Mouse (Mus musculus) megakaryocyte, adult 5-6 weeks (primary cell): Measurements from ENCODE around the gene Qars. TPM values are rescaled to one million over a fixed set of nuclear protein-coding genes. Genes with fewer than 3 reads are reported as not detected.

Experiments used
- ATAC-seq: 2 replicates; pipeline ENCODE4 v1.8.0; 2016; ENCODE audit warnings: mild to moderate bottlenecking, inconsistent platforms; ENCODE audit not compliant: poor library complexity, severe bottlenecking
- total RNA-seq, 2 experiments: library from RNA; stranded (forward) in 1 of 2; stranded (reverse) in 1 of 2; fragments of 153-499, 151-499 nt in 1 of 2; fragments of 221-1000, 200-1000 nt in 1 of 2; gene quantifications; 2 replicates each; pipeline versions ENCODE4 v1.2.3 to v1.2.4; 2015 to 2017

Gene Qars
- total RNA-seq, 2 experiments from 2014 or later: 120 to 144 TPM

GRCm38 (mm10) chr9:108486973-108487530 lies 20.5 kb upstream of the Qars start:
- ATAC-seq: no peak

DNA sequence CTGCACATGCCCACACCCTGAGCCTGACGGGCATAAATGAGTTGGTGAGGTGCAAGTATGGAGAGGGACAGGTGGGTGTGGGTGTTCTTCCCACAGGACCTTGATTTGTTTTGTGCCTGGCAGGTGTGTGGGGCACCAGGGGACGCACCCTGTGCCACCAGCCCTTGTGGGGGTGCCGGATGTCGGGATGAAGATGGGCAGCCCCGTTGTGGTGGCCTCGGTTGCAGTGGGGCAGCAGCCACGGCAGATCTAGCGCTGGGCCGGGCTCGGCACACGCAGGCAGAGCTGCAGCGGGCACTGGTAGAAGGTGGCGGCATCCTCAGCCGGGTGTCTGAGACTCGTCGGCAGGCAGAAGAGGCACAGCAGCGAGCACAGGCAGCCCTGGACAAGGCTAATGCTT lies 19.1 kb upstream of the Qars start:
- ATAC-seq: no peak

DNA sequence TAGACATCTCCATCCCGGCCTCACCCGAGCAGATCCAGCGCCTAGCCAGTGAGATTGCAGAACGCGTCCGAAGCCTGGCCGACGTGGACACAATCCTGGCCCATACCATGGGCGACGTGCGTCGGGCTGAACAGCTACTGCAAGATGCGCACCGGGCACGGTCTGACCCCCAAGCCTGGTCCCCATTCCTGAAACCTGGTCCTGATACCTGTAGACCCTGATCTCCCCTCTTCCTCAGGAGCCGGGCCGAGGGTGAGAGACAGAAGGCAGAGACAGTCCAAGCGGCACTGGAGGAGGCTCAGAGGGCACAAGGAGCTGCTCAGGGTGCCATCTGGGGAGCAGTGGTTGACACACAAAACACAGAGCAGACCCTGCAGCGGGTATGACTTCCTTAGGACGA lies 18.3 kb upstream of the Qars start:
- no peak for ATAC-seq

DNA sequence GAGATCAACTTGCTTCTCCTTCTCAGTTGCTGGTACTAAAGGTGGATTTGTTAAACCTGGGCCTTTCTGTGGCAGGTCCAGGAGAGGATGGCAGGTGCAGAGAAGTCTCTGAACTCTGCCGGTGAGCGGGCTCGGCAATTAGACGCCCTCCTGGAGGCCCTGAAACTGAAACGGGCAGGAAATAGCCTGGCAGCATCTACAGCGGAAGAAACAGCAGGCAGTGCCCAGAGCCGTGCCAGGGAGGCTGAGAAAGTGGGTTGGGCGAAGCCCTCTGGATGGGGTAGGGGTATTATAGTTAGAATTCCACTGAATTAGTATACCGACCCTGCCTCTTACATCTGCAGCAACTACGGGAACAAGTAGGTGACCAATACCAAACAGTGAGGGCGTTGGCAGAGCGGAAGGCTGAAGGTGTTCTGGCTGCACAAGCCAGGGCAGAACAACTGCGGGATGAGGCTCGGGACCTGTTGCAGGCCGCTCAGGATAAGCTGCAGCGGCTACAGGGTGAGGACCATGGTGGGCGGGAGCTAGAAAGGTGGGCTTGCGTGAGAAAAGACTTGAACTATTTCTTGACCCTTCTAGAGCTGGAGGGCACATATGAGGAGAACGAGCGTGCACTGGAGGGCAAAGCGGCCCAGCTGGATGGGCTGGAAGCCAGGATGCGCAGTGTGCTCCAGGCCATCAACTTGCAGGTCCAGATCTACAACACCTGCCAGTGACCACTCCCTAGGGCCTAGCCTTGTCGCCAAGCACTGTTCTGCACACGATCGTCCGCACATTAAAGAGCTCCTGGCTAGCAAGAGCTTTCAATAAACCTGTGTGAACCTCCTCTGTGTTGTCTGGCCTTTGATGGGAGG lies 17.6 kb upstream of the Qars start:
- ATAC-seq: no peak

DNA sequence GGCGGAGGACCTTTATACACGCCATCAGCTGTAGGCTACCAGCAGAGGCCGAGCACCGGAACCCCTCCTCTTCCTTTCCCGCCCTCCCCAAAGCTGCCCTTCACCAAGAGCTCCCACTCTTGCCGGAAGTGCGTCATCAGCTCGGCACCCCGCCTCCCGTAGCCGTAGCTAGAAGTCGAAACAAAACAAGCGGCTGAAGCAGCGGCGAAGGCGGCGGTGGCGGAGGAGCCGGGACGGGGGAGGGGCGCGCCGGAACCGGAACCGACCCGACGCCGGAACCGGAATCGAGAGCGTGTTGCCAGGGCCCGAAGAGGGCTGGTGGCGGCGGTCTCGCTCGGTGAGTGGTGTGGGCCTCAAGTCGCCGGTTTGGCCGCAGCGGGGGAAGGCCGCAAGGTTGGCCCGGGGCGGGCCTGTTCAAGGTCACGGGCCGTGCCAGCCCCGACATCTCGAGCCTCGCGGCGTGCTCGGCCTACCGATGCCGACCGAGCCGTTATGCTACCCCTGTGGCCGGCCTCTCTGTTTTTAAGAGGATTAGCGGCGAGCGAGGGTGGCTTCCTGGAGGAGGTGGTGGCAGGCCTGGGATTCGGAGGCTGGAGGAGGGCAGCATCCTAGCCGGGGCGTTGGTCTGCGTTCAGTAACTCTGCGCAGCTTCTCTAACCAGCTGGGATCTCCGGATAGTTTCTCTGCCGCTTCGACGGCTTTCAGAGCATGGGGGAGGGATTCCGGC lies 16.8 kb upstream of the Qars start, which contains the start of gene Usp19:
TSS of gene Usp19 (plus strand) at position 44 of the 727 bp plus-strand sequence.
- ATAC-seq: peak; percentile 90

GRCm38 (mm10) chr9:108491286-108491580 lies 16.3 kb upstream of the Qars start:
- peak; percentile 11 for ATAC-seq

- ATAC-seq: peak; percentile 36
Measured at GRCm38 (mm10) chr9:108492043-108492750, 15.3 kb upstream of the Qars start.

GRCm38 (mm10) chr9:108493246-108493645 lies 14.3 kb upstream of the Qars start:
- ATAC-seq: no peak

- ATAC-seq: no peak
Measured at GRCm38 (mm10) chr9:108494146-108494825, 13.2 kb upstream of the Qars start.

DNA sequence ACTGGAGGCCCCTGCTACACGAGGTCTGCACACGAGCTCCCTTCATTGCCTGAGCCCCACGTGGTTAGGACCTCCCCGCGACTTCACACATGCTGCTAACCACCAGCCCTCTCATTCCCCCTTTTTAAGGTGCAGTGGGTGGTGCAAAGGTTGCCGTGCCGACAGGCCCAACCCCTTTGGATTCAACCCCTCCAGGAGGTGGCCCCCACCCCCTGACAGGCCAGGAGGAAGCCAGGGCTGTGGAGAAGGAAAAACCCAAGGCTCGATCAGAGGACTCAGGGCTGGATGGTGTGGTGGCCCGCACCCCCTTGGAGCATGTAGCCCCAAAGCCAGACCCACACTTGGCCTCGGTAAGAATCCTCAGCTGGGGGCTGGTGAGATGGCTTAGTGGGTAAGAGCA lies 12.6 kb upstream of the Qars start:
- no peak for ATAC-seq

- no peak for ATAC-seq
Measured at GRCm38 (mm10) chr9:108499231-108499630, 8.3 kb upstream of the Qars start.

- no peak for ATAC-seq
Measured at GRCm38 (mm10) chr9:108499943-108500342, 7.6 kb upstream of the Qars start.

- no peak for ATAC-seq
Measured at GRCm38 (mm10) chr9:108506901-108507300, 605 bp upstream of the Qars start.

DNA sequence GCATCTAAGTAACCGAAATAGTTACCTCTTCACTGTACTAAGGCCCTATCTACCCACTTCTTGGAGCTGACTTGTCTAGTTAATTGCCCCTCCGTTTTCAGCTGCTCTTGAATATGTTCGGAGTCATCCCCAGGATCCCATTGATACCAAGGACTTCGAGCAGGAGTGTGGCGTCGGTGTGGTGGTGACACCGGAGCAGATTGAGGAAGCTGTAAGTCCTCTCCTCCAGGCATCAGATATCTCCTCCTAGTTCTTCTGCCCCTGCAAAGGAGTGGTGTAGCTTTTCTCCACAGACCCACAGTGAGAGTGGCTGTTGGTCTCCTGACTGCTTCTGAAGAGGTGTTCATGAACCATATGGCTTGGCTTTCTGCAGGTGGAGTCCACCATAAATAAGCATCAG lies 1.3 kb downstream of the Qars start:
- no peak for ATAC-seq

- peak; percentile 94 for ATAC-seq
Measured at GRCm38 (mm10) chr9:108516380-108517251, 9.1 kb downstream of the Qars start, which contains the start of gene Qrich1. Qrich1 (plus strand) TSS chr9:108516806.

DNA sequence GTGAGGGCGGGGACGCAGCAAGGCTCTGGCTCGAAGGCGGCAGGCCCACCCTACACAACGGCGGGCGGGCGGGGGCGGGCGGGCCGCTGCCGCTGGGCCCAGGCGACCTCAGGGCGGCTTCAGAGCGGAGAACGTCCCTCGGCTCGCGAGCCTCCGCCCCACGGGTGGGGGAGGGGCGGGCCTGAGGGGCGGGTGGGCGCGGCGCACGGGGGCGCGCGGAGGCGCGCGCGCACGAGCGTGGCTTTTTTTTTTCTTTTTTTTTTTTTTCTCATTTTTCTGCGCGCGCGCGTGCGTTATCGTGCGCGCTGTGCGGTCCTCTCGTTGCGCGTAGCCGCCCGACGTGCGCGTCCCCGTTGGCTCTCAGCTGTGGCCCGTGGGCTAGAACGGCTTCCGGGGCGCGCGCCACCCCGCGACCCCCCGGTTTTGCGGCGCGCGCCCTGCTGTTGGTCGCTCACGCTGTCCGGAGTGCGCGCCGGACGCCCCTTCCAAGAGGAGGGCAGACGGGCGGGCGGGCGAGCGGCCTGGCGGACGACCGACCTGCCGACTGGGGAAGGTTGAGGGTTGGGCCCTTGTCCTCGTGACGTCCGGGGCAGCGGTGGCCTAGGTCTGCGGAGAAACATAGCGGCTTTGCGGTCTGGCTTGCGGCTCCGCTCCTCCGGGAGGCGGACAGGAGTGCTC lies 9.9 kb downstream of the Qars start:
- peak; percentile 44 for ATAC-seq

DNA sequence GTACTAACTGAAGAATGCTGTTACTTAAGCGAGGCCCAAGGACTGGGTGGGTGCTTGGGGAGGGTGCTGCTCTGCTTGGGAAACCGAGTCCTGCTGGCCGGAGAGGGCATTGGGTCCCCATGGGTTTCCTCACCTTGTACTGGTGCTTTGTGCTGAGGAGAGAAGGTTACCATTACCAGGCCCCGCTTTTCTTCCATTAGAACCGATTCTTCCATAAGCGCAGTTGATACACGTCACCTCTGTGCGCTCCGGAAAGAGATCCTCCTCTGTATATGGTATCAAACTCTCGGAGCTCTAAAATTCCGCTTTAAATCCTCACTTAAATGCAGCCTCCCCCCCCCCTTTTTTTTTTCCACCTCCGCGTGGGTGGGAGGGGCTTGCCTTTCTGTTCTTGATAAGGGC lies 10.4 kb downstream of the Qars start:
- ATAC-seq: no peak; the same call in 1 of the 2 replicates

GRCm38 (mm10) chr9:108521604-108522003 lies 14.1 kb downstream of the Qars start:
- ATAC-seq: no peak

GRCm38 (mm10) chr9:108523341-108523740 lies 15.8 kb downstream of the Qars start:
- no peak for ATAC-seq
